Mouse (Mus musculus) limb, embryonic 11.5 days (tissue): ENCODE measurements around the gene Six5. TPM values are rescaled to one million over a fixed set of nuclear protein-coding genes. Genes with fewer than 3 reads are reported as not detected.
A peak's percentile ranks its signal among the peaks of the same experiment; 100 is the strongest.

Experiments
- ATAC-seq: fragments of 200-750 bp; cut with Nextera tagmentation; 2 replicates; pipeline ENCODE4 v1.8.0; 2017; ENCODE audit warnings: low read depth; ENCODE audit not compliant: insufficient number of reproducible peaks, low FRiP score, low TSS enrichment
- DNase-seq: peaks from one replicate; pipeline ENCODE4 v3.0.0-alpha.2; 2015; ENCODE audit warnings: low spot score
- H3K27ac ChIP-seq: fragments of 300-500 bp; sonication (generic); replicated peaks from 2 replicates; pipeline ENCODE4 v1.5.1; 2014; ENCODE audit warnings: low read depth, mild to moderate bottlenecking, low read length
- H3K27me3 ChIP-seq: fragments of 300-500 bp; sonication (generic); 2 replicates; pipeline ENCODE4 v1.6.1; 2014; ENCODE audit warnings: mild to moderate bottlenecking, low read length, mixed read lengths; ENCODE audit not compliant: control insufficient read depth, insufficient read depth
- H3K36me3 ChIP-seq: fragments of 300-500 bp; sonication (generic); 2 replicates; pipeline ENCODE4 v1.6.1; 2014; ENCODE audit warnings: mild to moderate bottlenecking, low read length, moderate library complexity, mixed read lengths; ENCODE audit not compliant: control insufficient read depth, insufficient read depth
- H3K4me1 ChIP-seq: fragments of 300-500 bp; sonication (generic); 2 replicates; pipeline ENCODE4 v1.6.1; 2014; ENCODE audit warnings: low read length, mixed read lengths; ENCODE audit not compliant: control insufficient read depth, insufficient read depth
- H3K4me2 ChIP-seq: fragments of 300-500 bp; sonication (generic); 2 replicates; pipeline ENCODE4 v1.6.1; 2014; ENCODE audit warnings: low read depth, mild to moderate bottlenecking, moderate library complexity; ENCODE audit not compliant: severe bottlenecking
- H3K4me3 ChIP-seq: fragments of 300-500 bp; sonication (generic); 2 replicates; pipeline ENCODE4 v1.5.1; 2014; ENCODE audit warnings: low read depth, low read length
- H3K9ac ChIP-seq: fragments of 300-500 bp; sonication (generic); 2 replicates; pipeline ENCODE4 v1.6.1; 2014; ENCODE audit warnings: mild to moderate bottlenecking, low read length
- H3K9me3 ChIP-seq: fragments of 300-500 bp; sonication (generic); 2 replicates; pipeline ENCODE4 v1.6.1; 2016; ENCODE audit warnings: low read length; ENCODE audit not compliant: control insufficient read depth
- WGBS: fragments of 180-500 bp; shearing (Covaris S2); extraction: QIAGEN DNeasy Blood & Tissue Kit; methylation state at CpG from one replicate; pipeline ENCODE4 v1.1.7; 2014; 5-methylcytosine and 5-hydroxymethylcytosine counted together
- polyA plus RNA-seq: library from polyadenylated mRNA; unstranded; fragments of >200 nt; fragmentation: Nextera tagmentation; extraction: Ambion mirVana; gene quantifications from 2 replicates; pipeline ENCODE4 v1.2.1, GENCODE M21; 2014

The Six5 gene
- 8.7 and 8.9 TPM in 2 replicates for polyA plus RNA-seq

GRCm38 (mm10) chr7:19094471-19094825 is at the start of gene Six5:
Six5 (plus strand) TSS chr7:19094594.
- Histone ChIP-seq H3K4me1 (peaks cover 18% of the 10 kb centered on the region), H3K27me3 (no peaks in the 10 kb centered on the region), H3K4me2 (peak within 1 kb of the TSS; percentile 96), H3K9me3 (no peaks in the 10 kb centered on the region; the same call in 1 of the 2 replicates), H3K36me3 (0 out of 2 replicates have a peak, but pooled peaks cover 3% of the 10 kb centered on the region), H3K27ac (peak within 1 kb of the TSS; percentile 97), H3K9ac (peak within 1 kb of the TSS; percentile 92), H3K4me3 (peak within 1 kb of the TSS; percentile 82)
- ATAC-seq, result no peak
- DNase-seq, result peak; percentile 73
- WGBS, result 2% methylated on average over 8 of the region's 36 CpGs

DNA sequence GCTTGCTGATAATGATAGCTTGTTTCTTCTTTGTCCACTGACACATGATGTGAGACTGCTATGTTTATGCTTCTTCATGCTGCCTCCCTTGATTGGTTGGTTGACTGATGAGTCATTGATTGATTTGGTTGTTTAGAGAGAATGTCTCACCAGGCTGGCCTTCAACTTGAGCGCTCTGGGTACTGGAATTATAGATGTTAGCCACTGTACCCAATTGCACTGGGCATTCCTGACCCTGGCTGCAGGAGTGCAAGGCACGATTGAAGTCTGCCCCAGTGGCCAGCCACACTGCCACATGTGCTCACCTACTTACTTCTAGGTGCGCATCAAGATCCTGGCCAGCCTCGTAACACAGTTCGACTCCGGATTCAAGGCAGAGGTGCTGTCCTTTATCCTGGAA is 49.8 kb upstream of the Six5 start:
- no peak overlapping the region for H3K4me2 ChIP-seq
- H3K9me3 ChIP-seq, result no peaks in the 10 kb centered on the region
- DNase-seq (no peak), ATAC-seq (no peak)
- no peak overlapping the region for H3K27ac ChIP-seq
- no peak overlapping the region for H3K4me3 ChIP-seq
- no peaks in the 10 kb centered on the region for H3K4me1 ChIP-seq
- H3K27me3 ChIP-seq, result no peaks in the 10 kb centered on the region
- WGBS, result 95% methylated on average over 6 of the region's 6 CpGs
- H3K9ac ChIP-seq, result no peak overlapping the region
- H3K36me3 ChIP-seq, result peaks cover 56% of the 10 kb centered on the region

DNA sequence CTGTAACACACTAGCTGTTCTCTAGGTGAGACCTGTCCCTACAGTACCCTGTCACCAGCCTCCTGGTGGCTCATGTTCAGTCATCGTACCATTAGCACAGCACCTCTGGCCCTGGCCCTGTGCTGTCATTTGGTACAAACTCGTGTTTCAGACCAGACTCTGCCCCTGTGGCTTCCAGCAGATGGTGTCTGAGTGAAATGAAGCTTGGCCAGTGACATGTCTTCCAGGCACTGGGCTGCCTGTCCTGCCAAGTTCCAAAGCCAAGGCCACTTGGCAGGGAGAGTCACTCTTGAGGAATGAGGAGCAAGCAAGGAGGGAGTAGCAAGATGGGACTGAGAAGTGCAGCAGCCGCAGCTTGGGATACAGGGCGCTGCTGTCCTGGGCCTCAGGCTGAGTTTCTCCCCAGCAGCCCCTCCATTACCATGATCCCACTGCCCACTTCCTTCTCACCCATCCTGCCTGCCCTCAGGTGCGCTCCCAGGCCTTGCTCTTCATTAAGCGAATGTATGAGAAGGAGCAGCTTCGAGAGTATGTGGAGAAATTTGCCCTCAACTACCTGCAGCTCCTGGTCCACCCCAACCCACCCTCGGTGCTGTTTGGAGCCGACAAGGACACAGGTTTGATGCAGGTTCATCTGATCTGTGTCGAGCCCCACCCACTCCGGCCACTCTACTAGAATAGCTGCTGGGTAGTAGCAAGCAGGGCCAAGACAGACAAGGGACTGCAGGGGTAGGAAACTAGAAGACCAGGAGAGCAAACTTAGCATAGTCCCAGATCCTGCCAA is 47.9 kb upstream of the Six5 start:
- Histone ChIP-seq H3K4me3 (no peak overlapping the region), H3K4me2 (no peak overlapping the region), H3K36me3 (peaks cover 43% of the 10 kb centered on the region), H3K9ac (no peak overlapping the region), H3K27me3 (no peaks in the 10 kb centered on the region), H3K9me3 (no peaks in the 10 kb centered on the region), H3K4me1 (no peaks in the 10 kb centered on the region), H3K27ac (no peak overlapping the region)
- 91% methylated on average over 11 of the region's 11 CpGs for WGBS
- DNase-seq (no peak), ATAC-seq (no peak)

- Histone ChIP-seq H3K36me3 (peaks cover 44% of the 10 kb centered on the region), H3K4me3 (no peak overlapping the region), H3K27me3 (no peaks in the 10 kb centered on the region), H3K4me1 (no peaks in the 10 kb centered on the region), H3K4me2 (no peak overlapping the region), H3K9ac (no peak overlapping the region), H3K27ac (no peak overlapping the region), H3K9me3 (no peaks in the 10 kb centered on the region)
- DNase-seq (no peak), ATAC-seq (no peak)
- WGBS, result 85% methylated on average over 14 of the region's 14 CpGs
Measured at GRCm38 (mm10) chr7:19048006-19048527, 46.3 kb upstream of the Six5 start.

DNA sequence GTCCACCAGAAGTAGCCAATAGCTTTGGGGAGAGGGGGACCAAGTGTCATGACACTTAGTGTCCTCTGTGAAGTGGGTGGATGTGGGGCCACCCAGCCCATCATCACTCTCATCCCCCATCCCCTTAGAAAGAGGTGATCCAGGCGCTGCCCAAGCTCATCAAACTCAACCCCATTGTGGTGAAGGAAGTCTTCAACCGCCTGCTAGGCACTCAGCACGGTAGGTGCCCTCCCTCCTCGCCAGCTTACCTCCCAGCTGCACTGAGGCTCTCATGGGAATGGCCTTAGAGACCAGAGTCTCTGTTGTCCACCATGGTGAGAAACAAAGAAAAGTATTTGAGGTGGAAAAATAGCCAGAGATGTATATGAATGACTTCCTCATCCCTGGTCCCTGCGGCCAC is 45.1 kb upstream of the Six5 start:
- no peak overlapping the region for H3K4me2 ChIP-seq
- no peak overlapping the region for H3K9ac ChIP-seq
- 94% methylated on average over 5 of the region's 5 CpGs for WGBS
- no peaks in the 10 kb centered on the region for H3K27me3 ChIP-seq
- no peaks in the 10 kb centered on the region for H3K9me3 ChIP-seq
- DNase-seq, result no peak
- no peaks in the 10 kb centered on the region for H3K4me1 ChIP-seq
- no peak for ATAC-seq
- H3K4me3 ChIP-seq, result no peak overlapping the region
- H3K27ac ChIP-seq, result no peak overlapping the region
- H3K36me3 ChIP-seq, result peaks cover 40% of the 10 kb centered on the region

DNA sequence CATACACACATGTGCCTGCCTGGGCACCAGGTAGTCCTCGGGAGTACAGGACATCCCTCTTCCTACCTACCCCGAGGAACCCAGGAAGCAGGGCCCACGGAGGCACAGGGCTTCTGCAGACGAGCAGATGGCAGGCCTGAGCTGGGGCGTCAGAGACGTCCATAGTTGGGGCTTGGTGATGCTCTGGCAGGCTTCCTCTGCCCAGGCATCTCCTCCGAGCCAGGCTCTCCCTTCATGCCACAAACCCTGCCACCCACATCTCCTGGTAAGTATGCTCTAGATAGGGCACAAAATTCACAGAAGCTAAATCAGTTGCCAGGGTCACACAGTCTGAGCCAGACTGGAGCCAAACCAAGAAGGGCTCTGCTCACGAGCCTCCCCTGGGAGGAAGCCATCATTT is 44.2 kb upstream of the Six5 start:
- Histone ChIP-seq H3K4me1 (no peaks in the 10 kb centered on the region), H3K9me3 (no peaks in the 10 kb centered on the region), H3K36me3 (peaks cover 36% of the 10 kb centered on the region), H3K27ac (no peak overlapping the region), H3K4me2 (no peak overlapping the region), H3K9ac (no peak overlapping the region), H3K27me3 (no peaks in the 10 kb centered on the region), H3K4me3 (no peak overlapping the region)
- no peak for ATAC-seq
- DNase-seq, result no peak
- WGBS, result 92% methylated on average over 8 of the region's 8 CpGs

DNA sequence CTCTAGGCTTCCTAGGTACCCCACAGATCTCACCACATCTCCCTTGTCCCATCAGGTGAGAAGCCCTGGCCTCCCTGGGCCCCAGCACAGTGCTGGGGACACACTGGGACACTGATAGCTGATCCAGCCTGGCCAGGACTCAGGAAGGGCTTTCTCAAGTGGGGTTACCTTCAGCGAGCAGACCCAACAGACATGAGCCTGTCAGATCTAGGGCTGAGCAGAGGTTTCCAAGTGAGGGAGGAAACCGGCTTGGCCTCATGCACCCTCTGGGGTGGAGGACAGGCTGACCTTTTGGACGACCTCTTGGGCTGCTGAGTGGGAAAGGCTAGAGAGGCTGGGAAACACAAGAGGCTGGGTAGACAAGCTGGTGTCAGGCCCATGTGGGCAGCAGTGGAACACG is 43.2 kb upstream of the Six5 start:
- Histone ChIP-seq H3K9me3 (no peaks in the 10 kb centered on the region), H3K36me3 (peaks cover 29% of the 10 kb centered on the region), H3K9ac (no peak overlapping the region), H3K27me3 (no peaks in the 10 kb centered on the region), H3K4me2 (no peak overlapping the region; the same call in 1 of the 2 replicates), H3K4me1 (no peaks in the 10 kb centered on the region), H3K4me3 (no peak overlapping the region), H3K27ac (no peak overlapping the region)
- WGBS, result 82% methylated on average over 4 of the region's 4 CpGs
- ATAC-seq (no peak), DNase-seq (no peak)

DNA sequence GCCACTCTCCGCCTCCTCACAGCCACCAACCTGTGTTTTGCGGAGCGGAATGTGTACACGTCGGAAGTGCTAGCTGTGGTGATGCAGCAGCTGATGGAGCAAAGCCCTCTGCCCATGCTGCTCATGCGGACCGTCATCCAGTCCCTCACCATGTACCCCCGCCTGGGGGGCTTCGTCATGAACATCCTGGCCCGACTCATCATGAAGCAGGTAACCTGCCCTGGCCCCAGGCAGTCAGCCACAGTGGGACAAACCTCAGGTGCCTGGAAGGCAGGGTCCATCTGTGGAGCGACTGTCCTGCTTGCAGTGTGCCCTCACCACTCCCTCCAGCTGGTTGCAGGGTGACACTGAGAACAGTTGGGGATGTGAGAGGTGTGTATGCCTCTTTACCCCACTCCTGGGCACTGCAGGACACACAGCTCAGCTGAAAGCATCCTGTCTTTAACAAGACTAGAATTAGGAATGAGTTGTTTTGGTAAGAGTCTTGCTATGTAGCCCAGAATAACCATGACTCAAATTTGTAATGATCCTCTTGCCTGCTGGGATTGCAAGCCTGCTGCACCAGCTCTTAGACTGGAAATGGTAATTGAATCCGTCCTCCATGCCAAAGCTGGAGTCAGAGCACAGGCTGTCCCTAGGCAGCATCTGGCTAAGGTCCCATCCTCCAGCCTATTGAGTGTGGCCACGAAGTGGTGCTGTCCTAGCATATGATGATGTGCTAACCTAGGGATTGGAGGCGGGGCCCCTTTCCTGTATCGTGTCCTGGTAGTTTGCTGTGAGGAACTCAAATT is 41.9 kb upstream of the Six5 start:
- no peak overlapping the region for H3K27ac ChIP-seq
- no peak overlapping the region for H3K4me2 ChIP-seq
- DNase-seq, result no peak
- H3K27me3 ChIP-seq, result no peaks in the 10 kb centered on the region
- no peaks in the 10 kb centered on the region for H3K4me1 ChIP-seq
- H3K9ac ChIP-seq, result no peak overlapping the region
- no peaks in the 10 kb centered on the region; the same call in 1 of the 2 replicates for H3K9me3 ChIP-seq
- H3K4me3 ChIP-seq, result no peak overlapping the region
- ATAC-seq, result no peak
- H3K36me3 ChIP-seq, result peaks cover 17% of the 10 kb centered on the region
- 90% methylated on average over 15 of the region's 15 CpGs for WGBS
